Mouse (Mus musculus) leukemia stem cell, adult 10-12 weeks (primary cell): ENCODE results near the gene Pigf. TPM values are rescaled to one million over a fixed set of nuclear protein-coding genes. Genes with fewer than 3 reads are reported as not detected.

Experiments used
- polyA plus RNA-seq: library from polyadenylated mRNA; stranded (reverse); fragments of >175 nt; gene quantifications from 2 replicates; pipeline ENCODE4 v1.2.3, GENCODE M21; 2012; ENCODE audit warnings: low replicate concordance

The Pigf gene
- polyA plus RNA-seq: 3.3 and 6.0 TPM in 2 replicates

GRCm38 (mm10) chr17:87025269-87025949 is at the start of gene Pigf, which contains the start of gene Cript:
TSS of gene Pigf (minus strand) at chr17:87025406.
TSS of gene Cript (plus strand) at chr17:87025550.

GRCm38 (mm10) chr17:86962894-86963585 is 62.2 kb downstream of the Pigf start, which contains the start of gene Rhoq:
TSS of gene Rhoq (plus strand) at chr17:86963082.

GRCm38 (mm10) chr17:86947840-86948796 is 77.1 kb downstream of the Pigf start, which contains the start of gene Atp6v1e2:
TSS of gene Atp6v1e2 (minus strand) at chr17:86947897.

Other genes starting within 250 kb of the Pigf start
- gene Tmem247, start 108.1 kb downstream of the Pigf start, polyA plus RNA-seq: not detected in 2 replicates
- not detected in 2 replicates for gene Atp6v1e2, start 77.5 kb downstream of the Pigf start, polyA plus RNA-seq
- 4.5 and 6.6 TPM in 2 replicates for gene Rhoq, start 62.3 kb downstream of the Pigf start, polyA plus RNA-seq
- gene Cript, start 144 bp upstream of the Pigf start, polyA plus RNA-seq: 0.86 and 3.0 TPM in 2 replicates
- 8.2 and 9.2 TPM in 2 replicates for gene Socs5, start 82.3 kb upstream of the Pigf start, polyA plus RNA-seq
- 2.6 and 11.3 TPM in 2 replicates for gene Mcfd2, start 240.5 kb upstream of the Pigf start, polyA plus RNA-seq